Mouse (Mus musculus): ENCODE results near the gene Haao. TPM values are rescaled to one million over a fixed set of nuclear protein-coding genes. Genes with fewer than 3 reads are reported as not detected.
"Not testable (repeated sequence)": the region's sequence is repeated elsewhere in the genome, so short reads cannot be mapped to it uniquely, and the experiment has no call there.

Gene Haao
- total RNA-seq, 4 experiments from 2014 or later = 0.40 TPM; not detected in 3

DNA sequence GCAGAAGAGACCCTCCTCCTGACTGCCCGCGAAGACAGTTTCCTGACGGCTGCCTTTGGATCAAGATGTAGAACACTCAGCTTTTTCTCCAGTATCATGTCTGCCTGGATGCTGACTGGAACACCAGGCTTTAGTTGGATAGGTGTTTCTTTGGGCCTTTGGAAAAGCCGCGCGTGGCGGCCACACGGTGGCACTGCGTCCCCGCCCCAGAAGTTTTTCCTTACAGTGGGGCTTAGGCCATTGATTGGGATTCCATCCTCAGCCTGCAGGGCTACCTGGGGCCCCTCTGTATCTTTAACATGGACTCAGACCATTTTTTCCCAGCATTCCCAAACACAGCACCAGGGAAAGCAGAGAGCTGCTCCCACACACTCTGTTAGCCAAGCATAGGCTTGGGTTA is 18.8 kb upstream of the Haao start:
- no peak for DNase-seq (ENCODE audit: low spot score in 2 of 2)

DNA sequence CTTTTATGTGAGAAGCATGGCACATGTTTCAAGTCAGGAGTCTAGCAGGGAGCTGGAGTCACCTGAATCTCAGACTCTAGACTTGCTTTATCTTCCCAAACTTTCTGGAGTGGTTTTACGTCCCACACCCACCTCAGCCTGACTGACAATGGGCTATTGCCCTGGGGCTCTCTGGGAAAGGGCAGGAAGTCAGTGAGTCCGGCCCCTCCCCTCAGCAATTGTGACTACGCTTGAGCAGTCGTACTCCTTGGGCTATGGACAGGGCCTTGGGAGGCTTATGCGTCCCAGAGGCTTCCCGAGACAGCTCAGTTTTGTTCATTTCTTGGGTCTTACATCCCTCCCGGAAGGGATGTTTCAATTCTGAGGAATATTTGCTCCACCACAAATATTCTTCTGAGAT is 17.6 kb upstream of the Haao start:
- DNase-seq (ENCODE audit: low spot score in 2 of 2) = no peak

DNA sequence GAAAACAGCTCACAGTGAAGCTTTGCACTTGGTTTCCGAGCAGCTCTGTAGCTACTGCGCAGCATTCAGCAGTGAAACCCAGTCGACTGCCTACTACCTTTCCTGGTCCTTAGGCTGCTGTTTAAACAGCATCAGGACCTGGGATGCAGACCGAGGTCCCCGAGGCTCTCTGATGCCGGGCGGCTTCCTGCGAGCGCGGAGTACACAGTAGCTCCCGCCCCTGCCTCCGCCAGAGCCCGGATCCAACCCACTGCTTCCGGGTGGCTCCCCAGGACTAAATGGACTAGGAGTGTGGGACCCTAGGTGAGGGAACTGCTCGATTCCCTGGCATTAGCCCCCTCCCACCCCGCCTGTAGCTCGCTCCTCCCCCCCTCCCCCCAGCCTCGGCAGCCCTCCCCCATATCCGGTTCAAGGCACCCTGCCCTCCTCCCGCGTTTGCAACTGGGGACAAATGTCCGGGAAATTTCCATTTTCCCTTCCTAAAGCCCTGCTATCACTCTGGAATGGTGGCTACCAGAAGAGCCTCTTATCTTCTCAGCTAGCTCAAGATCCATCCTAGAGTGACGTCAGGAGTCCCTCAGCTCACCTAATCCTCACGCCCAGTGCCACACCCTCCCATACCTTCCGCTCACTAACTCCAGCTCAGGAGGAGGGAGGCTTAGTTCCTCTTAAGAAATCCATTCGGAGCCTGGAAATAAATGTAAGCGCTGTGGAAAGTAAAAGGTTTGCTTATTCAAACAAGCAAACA is 14.5 kb upstream of the Haao start:
- peak in 1 of 2 experiments; percentile 24 for DNase-seq (ENCODE audit: low spot score in 2 of 2)

DNA sequence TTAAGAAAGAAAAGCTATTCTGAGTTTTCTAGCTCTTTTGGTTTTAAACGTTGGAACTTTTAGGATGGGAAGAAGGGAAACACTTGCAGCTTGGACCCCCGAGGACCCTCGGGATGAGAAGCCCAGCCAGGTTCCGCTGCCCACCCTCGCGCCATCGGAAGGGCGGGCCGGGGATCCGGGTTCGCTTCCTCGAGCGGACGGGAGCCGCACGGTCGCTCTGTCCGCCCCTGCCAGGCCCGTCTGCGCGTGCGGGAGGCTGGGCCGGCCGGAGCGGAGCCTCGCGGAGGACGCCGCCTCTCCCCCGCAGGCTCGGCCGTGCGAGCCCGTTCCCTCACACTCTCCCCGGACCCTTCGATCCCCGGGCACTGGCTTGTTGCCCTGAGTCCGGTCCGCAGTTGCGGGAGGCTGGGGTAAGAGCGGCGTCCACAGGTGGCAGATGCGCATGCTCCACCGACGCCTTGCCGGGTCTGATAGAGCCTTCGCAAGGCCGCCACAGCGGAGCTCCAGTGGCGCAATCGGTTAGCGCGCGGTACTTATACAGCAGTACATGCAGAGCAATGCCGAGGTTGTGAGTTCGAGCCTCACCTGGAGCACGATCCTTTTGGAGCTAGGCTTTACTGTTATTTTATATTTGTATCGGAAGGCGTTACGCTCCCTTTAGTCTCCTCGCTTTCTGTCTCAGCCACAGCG is 13.8 kb upstream of the Haao start:
- peak; percentile 86 to 90 for DNase-seq (ENCODE audit: low spot score in 2 of 2)

DNA sequence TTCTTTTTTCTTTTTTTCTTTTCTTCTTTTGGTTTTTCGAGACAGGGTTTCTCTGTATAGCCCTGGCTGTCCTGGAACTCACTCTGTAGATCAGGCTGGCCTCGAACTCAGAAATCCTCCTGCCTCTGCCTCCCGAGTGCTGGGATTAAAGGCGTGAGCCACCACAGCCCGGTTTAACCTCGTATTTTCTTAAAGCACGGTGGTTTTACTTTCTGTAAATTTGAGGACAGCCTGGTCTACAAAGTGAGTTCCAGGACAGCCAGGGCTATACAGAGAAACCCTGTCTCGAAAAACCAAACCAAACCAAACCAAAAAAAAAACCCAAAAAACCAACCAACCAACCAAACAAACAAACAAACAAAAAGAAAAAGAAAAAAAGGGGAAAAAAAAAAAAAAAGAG is 13.2 kb upstream of the Haao start:
- not testable (repeated sequence) for DNase-seq (ENCODE audit: low spot score in 2 of 2)

DNA sequence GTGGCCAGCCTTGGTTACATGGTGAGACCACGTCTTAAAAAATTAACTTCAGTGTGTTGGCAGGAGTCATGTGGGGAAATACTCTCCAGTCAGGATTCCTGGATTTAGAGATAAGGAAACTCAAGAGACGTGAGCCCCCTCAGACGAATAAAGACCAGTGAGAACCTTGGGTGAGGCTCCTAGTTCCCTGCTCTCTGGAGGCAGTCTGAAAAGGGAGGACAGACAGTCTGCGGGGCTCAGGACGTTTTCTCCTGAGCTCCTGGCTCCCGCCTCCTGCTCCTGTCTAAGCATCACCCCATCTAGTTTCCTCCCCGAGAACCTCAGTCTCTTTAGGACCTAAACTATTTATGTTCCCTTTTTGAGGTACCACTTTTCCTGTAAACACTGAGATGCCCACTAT is 12.5 kb upstream of the Haao start:
- no peak for DNase-seq (ENCODE audit: low spot score in 2 of 2)

DNA sequence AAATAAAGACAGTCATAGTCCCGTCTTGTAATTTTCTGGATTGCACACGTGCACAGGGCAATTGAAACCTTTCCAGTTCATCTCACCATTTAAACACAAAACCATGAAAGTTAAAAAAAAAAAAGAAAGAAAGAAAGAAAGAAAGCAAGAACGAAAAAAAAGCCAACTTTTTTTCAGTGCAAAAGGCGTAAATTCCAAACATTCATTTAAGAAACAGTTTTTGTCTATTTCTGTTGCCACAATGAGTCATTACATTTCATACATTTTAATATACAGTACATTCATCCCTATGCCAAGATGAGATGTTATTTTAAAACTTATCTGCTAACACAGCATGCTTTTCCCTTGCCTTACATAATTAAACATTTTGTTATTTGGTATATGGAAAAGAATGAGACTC is 11.9 kb upstream of the Haao start:
- DNase-seq (ENCODE audit: low spot score in 2 of 2) = no peak

DNA sequence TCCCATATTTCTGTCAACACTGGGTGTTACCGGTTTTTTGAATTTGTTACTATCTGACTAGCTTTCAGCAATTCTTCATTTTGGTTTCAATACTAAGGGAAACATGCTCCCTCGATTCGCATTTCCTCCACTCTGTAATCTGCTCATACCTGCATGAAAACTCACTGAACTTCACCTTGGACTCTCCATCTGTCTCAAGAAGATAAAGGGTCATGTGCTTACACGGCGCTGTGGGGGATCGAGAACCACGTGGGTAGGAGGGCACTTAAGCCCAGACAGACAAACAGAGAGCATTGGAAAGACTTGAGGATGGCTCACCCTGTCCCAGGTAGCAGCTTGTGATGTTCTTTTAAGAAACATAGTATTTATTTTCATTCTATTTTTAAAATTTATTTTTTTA is 10.7 kb upstream of the Haao start:
- no peak for DNase-seq (ENCODE audit: low spot score in 2 of 2)

DNA sequence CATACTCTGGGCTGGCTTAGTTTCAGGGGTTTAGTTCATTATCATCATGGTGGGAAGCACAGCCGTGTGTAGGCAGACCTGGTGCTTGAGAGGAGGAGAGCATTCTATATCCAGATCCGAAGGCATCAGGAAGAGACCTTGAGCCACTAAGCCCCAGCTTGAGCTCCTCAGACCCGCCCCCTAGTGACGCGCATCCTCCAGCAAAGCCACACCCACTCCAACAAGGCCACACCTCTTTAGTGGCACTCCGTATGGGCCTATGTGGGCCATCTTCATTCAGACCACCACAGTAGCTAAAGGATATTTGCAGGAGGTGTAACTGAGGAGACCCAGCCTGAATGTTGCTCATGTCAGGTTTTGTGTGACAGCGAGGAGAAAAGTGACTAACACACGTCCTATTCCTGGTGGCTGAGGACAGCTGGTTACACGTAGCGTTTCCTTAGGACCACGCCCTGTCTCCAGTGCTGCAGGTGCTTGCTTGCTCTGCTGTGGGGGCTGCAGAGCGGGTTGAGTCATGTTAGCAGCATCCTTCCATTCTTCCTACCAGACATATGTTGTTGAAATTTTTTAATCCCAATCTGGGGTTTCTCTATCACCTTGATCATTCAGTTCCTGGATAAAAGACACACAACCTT is 6.6 kb upstream of the Haao start:
- DNase-seq (ENCODE audit: low spot score in 2 of 2) = no peak

DNA sequence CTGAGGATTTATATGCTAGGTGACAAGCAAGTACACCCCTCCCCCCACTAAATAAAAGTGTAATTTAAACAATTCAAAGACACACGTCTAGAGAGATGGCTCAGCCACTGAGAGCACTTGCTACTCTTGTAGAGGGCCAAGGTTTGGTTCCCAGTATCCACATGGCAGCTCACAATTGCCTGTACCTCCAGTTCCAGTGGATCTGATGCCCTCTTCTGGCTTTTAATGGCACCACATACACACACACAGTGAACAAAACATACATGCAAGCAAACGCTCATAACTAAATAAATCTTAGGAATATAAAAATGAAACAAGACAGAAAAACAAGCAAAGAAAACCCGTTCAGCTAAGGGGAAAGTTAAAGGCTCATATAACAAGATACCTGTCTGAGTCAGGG is 6.1 kb upstream of the Haao start:
- no peak for DNase-seq (ENCODE audit: low spot score in 2 of 2)

DNA sequence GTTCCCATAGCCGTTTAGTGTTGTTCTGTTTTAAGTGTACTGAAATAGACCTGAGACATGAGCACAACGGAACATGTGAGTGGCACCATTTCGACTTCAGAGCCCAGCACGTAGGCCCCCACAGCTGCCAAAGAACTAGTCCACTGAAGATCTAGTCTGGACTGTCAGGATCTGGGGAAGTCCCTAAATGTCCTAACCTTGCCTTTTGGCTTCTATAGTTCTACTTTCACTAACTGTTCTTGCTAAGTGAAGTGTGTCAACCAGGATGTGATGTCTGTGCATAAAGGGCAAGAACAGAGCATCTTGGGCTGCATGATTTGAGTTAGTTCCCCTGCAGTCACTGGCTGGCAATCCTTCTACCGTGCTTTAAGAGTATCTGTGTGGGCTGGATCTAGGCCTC is 3.1 kb upstream of the Haao start:
- no peak for DNase-seq (ENCODE audit: low spot score in 2 of 2)

DNA sequence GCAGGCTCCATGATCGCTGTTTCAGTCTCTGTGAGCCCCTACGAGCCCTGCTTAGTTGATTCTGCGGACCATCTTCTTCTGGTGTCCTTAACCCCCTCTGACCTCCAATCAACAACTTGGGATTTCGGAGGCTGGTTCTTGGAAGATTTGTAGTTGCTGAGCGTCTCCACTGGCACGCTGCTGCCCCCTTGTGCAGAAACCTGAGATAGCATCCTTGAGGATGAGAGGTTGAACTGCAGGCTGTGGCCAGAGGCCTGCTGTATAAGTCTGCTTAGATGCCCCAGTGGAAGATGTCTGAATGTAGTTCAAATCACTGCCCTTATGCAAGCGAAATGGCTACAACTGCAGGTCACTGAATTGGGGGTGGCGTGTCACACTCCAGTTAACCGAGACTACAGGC is 2.7 kb upstream of the Haao start:
- DNase-seq (ENCODE audit: low spot score in 2 of 2) = peak; percentile 75 to 78

DNA sequence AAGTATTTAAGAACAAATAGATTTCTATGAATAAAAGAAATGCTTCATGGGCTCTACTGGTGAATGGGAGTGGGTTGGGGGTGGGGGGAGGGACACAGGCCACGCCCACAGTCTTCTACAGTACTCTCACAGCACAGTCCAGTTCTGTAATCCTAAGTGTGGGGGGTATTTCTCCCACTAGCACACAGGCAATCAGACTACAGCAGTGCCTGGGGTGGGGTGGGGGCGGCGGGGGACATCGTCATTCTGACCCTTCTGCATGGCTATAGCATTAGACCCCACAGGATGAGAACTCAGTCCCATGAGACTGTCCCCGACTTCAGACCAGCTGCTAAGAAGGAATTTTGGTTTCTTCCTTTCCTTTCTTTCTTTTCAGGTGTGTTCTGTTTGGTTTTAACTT is 2.0 kb upstream of the Haao start:
- no peak for DNase-seq (ENCODE audit: low spot score in 2 of 2)

DNA sequence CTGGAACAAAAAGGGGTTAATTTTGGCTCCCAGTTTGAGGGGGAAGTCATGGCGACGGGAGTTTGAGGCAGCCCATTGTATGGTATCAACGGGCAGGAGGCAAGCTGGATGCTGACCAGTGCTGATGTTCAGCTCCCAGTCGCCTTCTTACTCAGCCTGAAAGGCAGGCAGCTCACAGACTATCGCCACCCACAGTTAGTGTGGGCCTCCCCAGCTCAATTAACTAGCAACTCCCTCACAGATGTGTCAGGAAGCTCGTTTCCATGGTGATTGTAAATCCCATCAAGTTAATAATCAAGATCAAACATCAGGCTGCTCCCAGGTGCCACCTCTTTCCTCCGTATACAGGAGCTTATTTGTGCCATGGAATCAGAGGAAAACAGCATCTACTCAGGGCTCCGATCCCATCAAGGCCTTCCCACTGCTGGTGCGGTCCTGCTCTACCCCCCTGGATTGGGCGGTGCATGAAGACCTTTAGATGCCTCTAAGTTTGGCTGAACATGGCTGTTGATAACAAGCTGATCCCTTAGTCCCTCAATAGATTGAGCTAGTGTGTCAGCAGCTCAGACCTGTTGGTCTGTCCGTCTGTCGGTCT is 1.4 kb upstream of the Haao start:
- DNase-seq (ENCODE audit: low spot score in 2 of 2) = no peak

DNA sequence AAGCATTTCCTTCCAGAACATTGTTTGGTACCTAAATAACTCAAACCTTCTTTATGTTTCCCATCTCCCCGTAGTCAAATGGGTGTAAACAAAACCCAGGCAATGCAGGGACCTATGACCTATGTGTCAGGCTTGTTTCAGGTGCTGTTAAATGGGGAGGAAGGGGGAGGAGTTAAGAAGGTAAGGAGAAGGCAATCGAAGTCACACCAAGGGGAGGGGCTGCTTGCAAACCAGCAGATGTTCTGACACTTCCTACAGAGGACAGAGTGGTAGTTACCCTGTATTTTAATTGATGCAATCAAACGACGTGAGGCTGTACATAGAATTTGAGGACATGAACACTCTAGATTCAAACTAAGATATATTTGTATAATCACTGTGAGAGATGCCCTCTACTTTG is 719 bp upstream of the Haao start:
- DNase-seq (ENCODE audit: low spot score in 2 of 2) = no peak

DNA sequence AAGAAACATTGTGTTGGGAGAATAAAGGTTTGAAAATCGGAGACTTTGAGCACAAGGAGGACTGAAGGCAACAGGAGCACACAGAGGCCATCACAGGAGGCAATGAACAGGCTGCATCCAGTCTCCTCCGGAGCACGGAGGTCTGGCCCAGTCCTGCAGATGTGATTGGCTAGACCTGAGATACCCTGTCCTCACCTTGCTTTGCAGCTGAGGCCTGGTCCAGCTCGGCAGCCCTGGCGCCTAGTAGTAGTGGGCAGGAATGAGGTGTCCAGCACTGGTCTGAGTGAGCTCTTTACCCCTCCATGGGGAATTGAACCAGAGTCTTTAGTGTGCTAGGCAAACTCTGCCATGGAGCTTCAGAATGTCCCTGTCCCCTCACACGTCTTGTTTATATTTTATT is 663 bp downstream of the Haao start:
- DNase-seq (ENCODE audit: low spot score in 2 of 2) = no peak

DNA sequence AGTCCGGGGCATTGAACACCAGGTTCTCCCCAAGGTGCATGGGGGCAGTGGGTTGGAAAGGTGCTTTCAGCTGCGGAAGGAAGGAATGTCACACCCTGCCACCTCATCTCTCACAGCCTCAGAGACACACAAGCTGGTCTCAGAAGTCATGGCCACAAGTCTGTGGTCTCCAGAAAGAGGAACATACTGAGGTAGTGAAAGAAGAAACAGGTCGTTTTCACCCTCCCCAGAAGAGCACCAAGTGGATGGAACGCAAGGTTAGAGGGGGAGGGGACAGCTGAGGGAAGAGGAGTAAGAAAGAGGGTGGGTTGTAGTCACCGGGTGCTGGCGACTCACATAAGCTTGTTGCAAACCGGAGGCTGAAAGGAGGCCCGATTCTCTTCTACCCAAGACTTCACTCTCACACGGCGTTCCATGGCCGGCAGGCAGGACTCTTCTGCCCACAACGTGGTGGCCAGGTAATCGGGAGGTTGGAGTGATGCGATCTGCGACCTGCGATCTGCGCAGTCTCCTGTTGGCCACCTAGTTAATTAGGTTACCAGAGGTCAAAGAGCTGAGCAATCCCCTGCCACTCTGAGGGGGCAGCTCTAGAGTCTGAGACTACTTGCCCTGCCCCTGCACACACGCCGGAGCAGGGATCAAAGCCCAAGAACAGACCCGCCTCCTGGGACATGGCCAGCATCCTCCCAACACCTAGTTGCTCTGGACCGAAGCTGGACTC is 1.3 kb downstream of the Haao start:
- DNase-seq (ENCODE audit: low spot score in 2 of 2) = no peak

DNA sequence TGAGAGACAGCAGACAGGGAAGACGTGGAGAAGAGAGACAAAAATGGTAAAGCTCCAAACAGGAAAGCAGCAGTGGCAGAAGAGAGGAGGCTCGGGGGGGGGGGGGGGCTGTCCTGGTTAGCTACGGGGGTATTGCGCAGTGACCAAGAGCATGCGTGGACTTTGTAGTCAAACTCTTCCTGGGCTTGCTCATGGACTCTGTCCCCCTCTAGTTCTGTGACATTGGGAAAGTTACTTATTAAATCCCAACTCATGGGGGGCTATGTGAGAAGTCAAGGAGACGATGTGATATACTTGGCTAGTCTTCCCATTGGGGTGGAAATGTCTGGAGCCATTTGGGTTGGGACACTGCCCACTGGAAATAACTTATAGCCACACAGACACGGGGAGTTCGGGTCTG is 2.2 kb downstream of the Haao start:
- no peak for DNase-seq (ENCODE audit: low spot score in 2 of 2)

DNA sequence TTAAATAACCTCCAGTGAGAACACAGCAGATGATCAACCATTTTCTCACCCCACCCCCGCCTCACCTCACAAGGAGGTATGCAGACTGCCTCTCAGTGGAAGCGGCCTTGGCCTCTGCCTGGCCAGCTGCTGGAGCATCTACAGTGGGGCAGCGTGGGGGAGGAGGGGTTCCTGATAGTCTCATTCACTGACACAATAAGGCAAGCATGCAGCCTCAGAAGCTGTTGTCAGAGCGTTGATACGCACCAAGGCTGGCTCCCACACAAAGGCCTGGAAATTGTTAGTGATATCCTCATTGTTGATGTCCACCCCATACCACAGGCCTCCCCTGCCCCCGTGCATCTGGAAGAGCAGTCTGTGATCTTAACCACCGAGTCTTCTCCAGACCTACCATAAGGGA is 4.0 kb downstream of the Haao start:
- DNase-seq (ENCODE audit: low spot score in 2 of 2) = no peak

DNA sequence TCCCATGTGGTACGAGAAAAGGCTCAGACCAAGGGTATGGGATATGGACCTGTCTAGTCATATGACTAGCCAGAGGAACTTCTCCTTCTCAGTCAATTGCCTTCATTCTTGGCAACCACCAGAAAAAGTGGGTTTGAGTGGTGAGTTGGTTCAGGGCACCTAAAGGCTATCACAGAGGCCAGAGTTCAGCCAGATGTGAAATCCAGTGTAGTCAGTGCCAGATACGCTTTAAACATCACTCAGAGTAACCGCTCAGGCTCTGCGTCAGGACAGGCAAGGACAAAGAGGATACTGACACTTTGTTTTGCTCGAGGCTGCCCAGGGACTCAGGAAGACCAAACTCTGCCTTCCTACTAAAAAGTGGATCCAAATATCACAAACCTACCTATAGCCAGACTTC is 6.8 kb downstream of the Haao start:
- DNase-seq (ENCODE audit: low spot score in 2 of 2) = no peak

DNA sequence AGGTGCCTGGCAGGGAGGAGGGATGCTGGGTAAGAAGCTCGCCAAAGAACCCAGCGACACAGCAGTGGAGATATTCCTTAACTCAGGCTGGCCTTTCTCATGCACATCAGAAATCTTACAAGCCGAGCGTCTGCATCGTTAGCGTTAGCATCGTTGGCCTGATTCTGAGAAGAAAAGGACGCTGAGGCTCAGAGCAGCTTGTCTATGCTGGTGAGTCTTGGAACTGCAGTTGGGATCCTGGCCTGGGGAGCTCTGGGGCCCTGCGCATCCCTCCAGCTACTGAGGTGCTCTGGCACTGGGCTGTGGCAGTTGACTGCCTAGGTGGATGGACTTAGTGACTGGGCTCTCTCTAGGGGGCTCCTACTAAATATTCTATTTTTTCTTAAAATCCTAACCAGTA is 8.6 kb downstream of the Haao start:
- DNase-seq (ENCODE audit: low spot score in 2 of 2) = no peak

DNA sequence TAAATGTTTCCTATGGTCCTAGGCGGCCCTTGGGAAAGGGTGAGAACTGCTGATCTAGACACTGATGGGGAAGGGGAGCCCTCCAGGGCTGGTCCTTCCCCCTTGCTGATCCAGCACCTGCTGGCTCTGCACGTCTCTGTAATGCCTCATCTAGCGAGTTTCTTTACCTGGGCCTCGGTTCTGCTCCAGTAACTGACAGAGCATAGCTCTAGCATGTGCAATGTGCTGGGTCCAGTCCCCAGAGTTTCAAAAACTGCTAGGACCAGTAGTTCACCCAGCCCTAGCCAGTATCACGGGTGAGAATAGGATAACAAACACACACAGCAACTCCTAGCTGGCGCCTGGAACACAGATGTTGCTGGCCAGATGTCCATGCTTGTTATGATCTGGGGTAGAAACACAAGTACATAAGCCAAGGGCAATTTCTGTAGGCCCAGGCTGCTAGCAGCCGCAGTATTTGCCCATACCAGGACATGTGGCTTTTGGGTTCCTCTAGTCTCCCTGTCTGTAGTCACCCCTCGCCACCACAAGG is 10.0 kb downstream of the Haao start:
- no peak for DNase-seq (ENCODE audit: low spot score in 2 of 2)
